ENCODE assay signal across 36 mouse cellular contexts in the genomic region with DNA sequence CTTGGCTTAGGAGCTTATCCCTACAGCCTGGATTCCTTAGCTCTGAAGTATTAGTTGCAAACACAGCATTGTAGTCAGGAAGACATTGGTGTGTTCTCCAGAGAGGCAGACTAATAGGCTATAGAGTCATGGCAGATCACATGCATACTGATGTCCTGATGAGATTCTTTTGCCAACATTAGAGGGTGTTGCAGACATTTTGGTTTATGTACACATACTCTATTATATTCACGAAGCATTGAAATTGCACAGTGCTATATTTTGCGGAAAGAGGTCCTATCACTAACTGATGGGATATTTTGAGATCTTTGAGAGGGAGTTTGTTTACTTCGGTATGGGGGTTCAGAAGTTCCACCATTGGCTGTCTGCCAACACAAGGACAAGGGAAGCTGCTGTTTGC. TPM values are rescaled to one million over a fixed set of nuclear protein-coding genes. Genes with fewer than 3 reads are reported as not detected.
"Had no signal": no experiment of that assay in that cellular context is flagged by ENCODE, and none has a peak within 500 bp of the region (broad histone marks: within the 10 kb centered on the region; RNA-seq: fewer than 3 reads in every experiment).

No protein-coding gene starts in this region.

- DNase-seq: left cerebral cortex, postnatal 4 days; liver; liver, embryonic 13.5 days; liver, postnatal 0 days; lung, adult 18-20 months; lung, adult 2 months; lung, postnatal 14 days; lung, postnatal 4 days; midbrain, embryonic 14.5 days had no signal

- H3K4me2 ChIP-seq: limb, embryonic 12.5 days; limb, embryonic 13.5 days; limb, embryonic 15.5 days; liver, embryonic 11.5 days; liver, embryonic 12.5 days; liver, embryonic 13.5 days; liver, embryonic 15.5 days; midbrain, embryonic 11.5 days; midbrain, embryonic 12.5 days; midbrain, embryonic 13.5 days; midbrain, embryonic 15.5 days; neural tube, embryonic 12.5 days; neural tube, embryonic 13.5 days had no signal

- H3K27me3 ChIP-seq: limb, embryonic 12.5 days; limb, embryonic 13.5 days; limb, embryonic 15.5 days; liver, embryonic 12.5 days; liver, embryonic 13.5 days; liver, embryonic 15.5 days; megakaryocyte, embryonic 14.5 days; midbrain, embryonic 12.5 days; midbrain, embryonic 13.5 days; midbrain, embryonic 15.5 days; neural tube, embryonic 12.5 days; neural tube, embryonic 13.5 days had no signal

- H3K4me3 ChIP-seq: left cerebral cortex, adult 2 months; limb, embryonic 10.5 days; limb, embryonic 12.5 days; limb, embryonic 13.5 days; limb, embryonic 15.5 days; liver, embryonic 12.5 days; liver, embryonic 13.5 days; liver, embryonic 15.5 days; megakaryocyte, embryonic 14.5 days; midbrain, embryonic 10.5 days; midbrain, embryonic 12.5 days; midbrain, embryonic 13.5 days; midbrain, embryonic 15.5 days; myocyte; neural tube, embryonic 12.5 days; neural tube, embryonic 13.5 days had no signal

- H3K9ac ChIP-seq: limb, embryonic 12.5 days; limb, embryonic 13.5 days; limb, embryonic 15.5 days; liver, embryonic 12.5 days; liver, embryonic 13.5 days; liver, embryonic 14.5 days; liver, embryonic 15.5 days; liver, postnatal 0 days; midbrain, embryonic 12.5 days; midbrain, embryonic 13.5 days; midbrain, embryonic 15.5 days; neural tube, embryonic 12.5 days; neural tube, embryonic 13.5 days had no signal

- H3K27ac ChIP-seq: left cerebral cortex, adult 2 months; limb, embryonic 10.5 days; limb, embryonic 12.5 days; limb, embryonic 13.5 days; limb, embryonic 15.5 days; liver, embryonic 12.5 days; liver, embryonic 13.5 days; liver, embryonic 14.5 days; liver, embryonic 15.5 days; macrophage; midbrain, embryonic 10.5 days; midbrain, embryonic 12.5 days; midbrain, embryonic 13.5 days; midbrain, embryonic 15.5 days; neural tube, embryonic 12.5 days; neural tube, embryonic 13.5 days had no signal

- H3K4me1 ChIP-seq: limb, embryonic 10.5 days; limb, embryonic 12.5 days; limb, embryonic 13.5 days; limb, embryonic 15.5 days; liver, embryonic 12.5 days; liver, embryonic 13.5 days; liver, embryonic 15.5 days; midbrain, embryonic 10.5 days; midbrain, embryonic 12.5 days; midbrain, embryonic 13.5 days; midbrain, embryonic 15.5 days; neural tube, embryonic 12.5 days; neural tube, embryonic 13.5 days had no signal

- H3K36me3 ChIP-seq: limb, embryonic 10.5 days; limb, embryonic 12.5 days; limb, embryonic 13.5 days; limb, embryonic 15.5 days; liver, embryonic 12.5 days; liver, embryonic 13.5 days; liver, embryonic 15.5 days; midbrain, embryonic 10.5 days; midbrain, embryonic 12.5 days; midbrain, embryonic 13.5 days; midbrain, embryonic 15.5 days; neural tube, embryonic 12.5 days; neural tube, embryonic 13.5 days had no signal

- ATAC-seq: liver, embryonic 12.5 days; liver, postnatal 0 days; lung, postnatal 0 days; midbrain, embryonic 13.5 days; midbrain, embryonic 15.5 days; midbrain, embryonic 16.5 days had no signal

- H3K9me3 ChIP-seq: limb, embryonic 10.5 days; limb, embryonic 12.5 days; limb, embryonic 13.5 days; limb, embryonic 15.5 days; liver, embryonic 12.5 days; liver, embryonic 13.5 days; liver, embryonic 15.5 days; megakaryocyte, embryonic 14.5 days; midbrain, embryonic 10.5 days; midbrain, embryonic 12.5 days; midbrain, embryonic 13.5 days; midbrain, embryonic 15.5 days; neural tube, embryonic 12.5 days; neural tube, embryonic 13.5 days had no signal

RNA-seq across cellular contexts. Expression of gene Ifnb1, which starts 34.5 kb away (rescaled TPM):
- polyA plus RNA-seq: limb, embryonic 10.5 days; limb, embryonic 11.5 days; limb, embryonic 12.5 days; limb, embryonic 13.5 days; limb, embryonic 14.5 days; limb, embryonic 15.5 days; liver, adult 2 months; liver, embryonic 11.5 days; liver, embryonic 12.5 days; liver, embryonic 13.5 days; liver, embryonic 14.5 days; liver, embryonic 15.5 days; liver, embryonic 16.5 days; liver, postnatal 0 days; lung, adult 2 months; lung, postnatal 0 days; midbrain, embryonic 10.5 days; midbrain, embryonic 11.5 days; midbrain, embryonic 12.5 days; midbrain, embryonic 13.5 days; midbrain, embryonic 14.5 days; midbrain, embryonic 15.5 days; midbrain, embryonic 16.5 days; midbrain, postnatal 0 days; myocyte; neural tube, embryonic 11.5 days; neural tube, embryonic 12.5 days; neural tube, embryonic 13.5 days had no signal
